Mouse (Mus musculus): ENCODE data around the gene Lrp6. TPM values are rescaled to one million over a fixed set of nuclear protein-coding genes. Genes with fewer than 3 reads are reported as not detected.

Lrp6 gene
- polyA plus RNA-seq, 1 experiment from 2014 or later = 26.4 TPM

DNA sequence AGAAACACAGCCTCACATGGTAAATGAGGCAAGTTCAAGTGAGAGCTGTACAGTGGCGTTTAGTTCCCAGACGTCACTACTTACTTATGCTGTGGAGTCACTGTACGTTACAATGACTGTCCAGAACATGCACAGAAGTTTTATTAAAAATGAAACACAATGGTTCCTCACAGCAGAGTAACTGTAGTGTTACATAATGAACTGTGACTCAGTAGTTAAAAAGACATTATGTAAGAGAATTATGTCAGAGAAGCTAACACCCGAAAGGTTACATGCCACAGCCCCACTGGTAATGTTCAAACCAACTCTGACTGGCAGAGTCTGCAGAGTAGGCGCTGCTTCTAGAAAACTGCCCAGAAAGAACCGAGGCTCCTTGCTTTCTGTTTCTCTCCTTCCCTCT, 105.6 kb downstream of the Lrp6 start:
- 85% methylated on average over 6 of the region's 6 CpGs for WGBS
- Histone ChIP-seq H3K27ac (replicated peaks in 1 of 2; ENCODE audit: control insufficient read depth in 1 of 2, insufficient read depth in 1 of 2, low read depth in 2 of 2, low read length in 2 of 2) (no peak overlapping the region), H3K9ac (ENCODE audit: low read length) (no peak overlapping the region), H3K4me2 (ENCODE audit: low read length) (no peak overlapping the region), H3K36me3 (ENCODE audit: control insufficient read depth, insufficient read depth, low read length) (peaks cover 92% of the 10 kb centered on the region), H3K4me1 (ENCODE audit: control insufficient read depth in 2 of 2, insufficient read depth in 2 of 2, low read length in 2 of 2) (no peaks in the 10 kb centered on the region), H3K27me3 (ENCODE audit: control insufficient read depth, insufficient read depth, low read length) (no peaks in the 10 kb centered on the region), H3K9me3 (ENCODE audit: control insufficient read depth, low read length) (no peaks in the 10 kb centered on the region), H3K4me3 (ENCODE audit: control insufficient read depth in 1 of 2, insufficient read depth in 1 of 2, low read depth in 1 of 2, low read length in 2 of 2) (no peak overlapping the region)
- no peak for ATAC-seq (ENCODE audit: insufficient number of reproducible peaks, insufficient read depth, low FRiP score, low read depth)

DNA sequence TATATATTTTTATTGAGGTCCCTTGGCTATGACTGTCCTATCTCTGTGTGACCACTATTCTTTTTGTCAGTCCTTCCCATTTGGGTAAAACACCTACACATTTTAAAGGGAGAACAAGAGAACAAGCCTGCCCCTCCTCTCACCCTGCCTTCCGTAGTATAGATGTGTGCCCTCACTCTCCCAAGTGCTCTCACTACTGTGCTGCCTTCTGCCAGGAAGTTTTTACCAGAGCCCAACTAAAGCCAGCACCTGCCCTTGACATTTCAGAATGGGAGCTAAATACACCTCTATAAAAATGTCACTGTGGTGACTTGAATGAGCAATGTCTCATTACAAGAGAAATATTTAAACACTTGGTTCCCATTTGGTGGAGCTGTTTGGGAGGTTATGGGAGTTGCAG, 108.4 kb downstream of the Lrp6 start:
- Histone ChIP-seq H3K27ac (replicated peaks in 1 of 2; ENCODE audit: control insufficient read depth in 1 of 2, insufficient read depth in 1 of 2, low read depth in 2 of 2, low read length in 2 of 2) (no peak overlapping the region), H3K9ac (ENCODE audit: low read length) (no peak overlapping the region)
- WGBS = 97% methylated on average over 1 of the region's 1 CpGs

GRCm38 (mm10) chr6:134454093-134454492, 112.7 kb downstream of the Lrp6 start:
- peaks cover 96% of the 10 kb centered on the region for H3K36me3 ChIP-seq (ENCODE audit: control insufficient read depth, insufficient read depth, low read length)
- H3K27me3 ChIP-seq (ENCODE audit: control insufficient read depth, insufficient read depth, low read length) = no peaks in the 10 kb centered on the region
- no peaks in the 10 kb centered on the region; a peak in 1 of 4 replicates for H3K4me1 ChIP-seq (ENCODE audit: control insufficient read depth in 2 of 2, insufficient read depth in 2 of 2, low read length in 2 of 2)
- no peak overlapping the region for H3K27ac ChIP-seq (replicated peaks in 1 of 2; ENCODE audit: control insufficient read depth in 1 of 2, insufficient read depth in 1 of 2, low read depth in 2 of 2, low read length in 2 of 2)
- H3K9me3 ChIP-seq (ENCODE audit: control insufficient read depth, low read length) = no peaks in the 10 kb centered on the region
- no peak overlapping the region for H3K4me2 ChIP-seq (ENCODE audit: low read length)
- no peak overlapping the region for H3K4me3 ChIP-seq (ENCODE audit: control insufficient read depth in 1 of 2, insufficient read depth in 1 of 2, low read depth in 1 of 2, low read length in 2 of 2)
- H3K9ac ChIP-seq (ENCODE audit: low read length) = no peak overlapping the region
- 97% methylated on average over 1 of the region's 1 CpGs for WGBS
- no peak for ATAC-seq (ENCODE audit: insufficient number of reproducible peaks, insufficient read depth, low FRiP score, low read depth)

More for the DNA sequence above, 108.4 kb downstream of the Lrp6 start:
- no peaks in the 10 kb centered on the region for H3K9me3 ChIP-seq (ENCODE audit: control insufficient read depth, low read length)
- peaks cover 93% of the 10 kb centered on the region for H3K36me3 ChIP-seq (ENCODE audit: control insufficient read depth, insufficient read depth, low read length)
- H3K4me2 ChIP-seq (ENCODE audit: low read length) = no peak overlapping the region
- no peaks in the 10 kb centered on the region for H3K27me3 ChIP-seq (ENCODE audit: control insufficient read depth, insufficient read depth, low read length)
- H3K4me3 ChIP-seq (ENCODE audit: control insufficient read depth in 1 of 2, insufficient read depth in 1 of 2, low read depth in 1 of 2, low read length in 2 of 2) = no peak overlapping the region
- H3K4me1 ChIP-seq (ENCODE audit: control insufficient read depth in 2 of 2, insufficient read depth in 2 of 2, low read length in 2 of 2) = no peaks in the 10 kb centered on the region
- ATAC-seq (ENCODE audit: insufficient number of reproducible peaks, insufficient read depth, low FRiP score, low read depth) = no peak

DNA sequence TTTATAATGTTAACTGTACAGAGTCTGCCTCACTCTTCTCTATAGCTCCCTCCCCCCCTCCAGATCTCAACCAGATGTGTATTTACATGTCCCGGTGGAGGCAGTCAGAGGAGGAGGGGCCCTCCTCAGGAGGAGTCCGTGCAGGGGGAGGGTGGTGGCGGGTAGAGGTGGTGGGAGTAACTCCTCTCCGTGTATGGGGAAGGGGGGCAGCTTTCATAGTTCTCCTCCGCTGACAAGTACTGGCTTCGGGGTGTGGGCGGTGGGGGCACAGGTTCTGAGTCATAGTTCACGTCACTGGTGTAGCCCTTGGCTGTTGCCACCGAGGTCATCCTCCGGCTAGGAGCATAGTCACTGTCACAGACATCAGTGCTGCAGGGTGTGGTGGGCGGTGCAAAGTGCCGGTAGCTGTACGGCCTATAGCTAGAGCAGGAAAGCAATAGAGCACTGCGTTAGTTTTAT, 116.1 kb downstream of the Lrp6 start:
- no peak for ATAC-seq (ENCODE audit: insufficient number of reproducible peaks, insufficient read depth, low FRiP score, low read depth)
- Histone ChIP-seq H3K4me1 (ENCODE audit: control insufficient read depth in 2 of 2, insufficient read depth in 2 of 2, low read length in 2 of 2) (no peaks in the 10 kb centered on the region; a peak in 1 of 4 replicates), H3K4me2 (ENCODE audit: low read length) (no peak overlapping the region), H3K27ac (replicated peaks in 1 of 2; ENCODE audit: control insufficient read depth in 1 of 2, insufficient read depth in 1 of 2, low read depth in 2 of 2, low read length in 2 of 2) (no peak overlapping the region), H3K27me3 (ENCODE audit: control insufficient read depth, insufficient read depth, low read length) (no peaks in the 10 kb centered on the region), H3K9me3 (ENCODE audit: control insufficient read depth, low read length) (no peaks in the 10 kb centered on the region), H3K36me3 (ENCODE audit: control insufficient read depth, insufficient read depth, low read length) (peaks cover 82% of the 10 kb centered on the region), H3K4me3 (ENCODE audit: control insufficient read depth in 1 of 2, insufficient read depth in 1 of 2, low read depth in 1 of 2, low read length in 2 of 2) (no peak overlapping the region), H3K9ac (ENCODE audit: low read length) (no peak overlapping the region)
- WGBS = 55% methylated on average over 14 of the region's 14 CpGs

GRCm38 (mm10) chr6:134449958-134450357, 116.8 kb downstream of the Lrp6 start:
- Histone ChIP-seq H3K36me3 (ENCODE audit: control insufficient read depth, insufficient read depth, low read length) (peaks cover 81% of the 10 kb centered on the region), H3K27ac (replicated peaks in 1 of 2; ENCODE audit: control insufficient read depth in 1 of 2, insufficient read depth in 1 of 2, low read depth in 2 of 2, low read length in 2 of 2) (no peak overlapping the region; a peak in 1 of 4 replicates), H3K27me3 (ENCODE audit: control insufficient read depth, insufficient read depth, low read length) (no peaks in the 10 kb centered on the region), H3K4me3 (ENCODE audit: control insufficient read depth in 1 of 2, insufficient read depth in 1 of 2, low read depth in 1 of 2, low read length in 2 of 2) (no peak overlapping the region), H3K9ac (ENCODE audit: low read length) (no peak overlapping the region), H3K9me3 (ENCODE audit: control insufficient read depth, low read length) (no peaks in the 10 kb centered on the region), H3K4me2 (ENCODE audit: low read length) (no peak overlapping the region), H3K4me1 (ENCODE audit: control insufficient read depth in 2 of 2, insufficient read depth in 2 of 2, low read length in 2 of 2) (no peaks in the 10 kb centered on the region; a peak in 1 of 4 replicates)
- WGBS = 66% methylated on average over 11 of the region's 11 CpGs
- no peak for ATAC-seq (ENCODE audit: insufficient number of reproducible peaks, insufficient read depth, low FRiP score, low read depth)

- Histone ChIP-seq H3K27me3 (ENCODE audit: control insufficient read depth, insufficient read depth, low read length) (no peaks in the 10 kb centered on the region), H3K9me3 (ENCODE audit: control insufficient read depth, low read length) (no peaks in the 10 kb centered on the region), H3K27ac (replicated peaks in 1 of 2; ENCODE audit: control insufficient read depth in 1 of 2, insufficient read depth in 1 of 2, low read depth in 2 of 2, low read length in 2 of 2) (no peak overlapping the region), H3K4me3 (ENCODE audit: control insufficient read depth in 1 of 2, insufficient read depth in 1 of 2, low read depth in 1 of 2, low read length in 2 of 2) (no peak overlapping the region), H3K4me2 (ENCODE audit: low read length) (no peak overlapping the region), H3K4me1 (ENCODE audit: control insufficient read depth in 2 of 2, insufficient read depth in 2 of 2, low read length in 2 of 2) (no peaks in the 10 kb centered on the region; a peak in 1 of 4 replicates), H3K36me3 (ENCODE audit: control insufficient read depth, insufficient read depth, low read length) (peaks cover 70% of the 10 kb centered on the region), H3K9ac (ENCODE audit: low read length) (no peak overlapping the region)
- WGBS = 92% methylated on average over 12 of the region's 12 CpGs
- no peak for ATAC-seq (ENCODE audit: insufficient number of reproducible peaks, insufficient read depth, low FRiP score, low read depth)
Observed at GRCm38 (mm10) chr6:134448451-134448850, 118.3 kb downstream of the Lrp6 start.

GRCm38 (mm10) chr6:134443925-134444324, 122.8 kb downstream of the Lrp6 start:
- no peak for ATAC-seq (ENCODE audit: insufficient number of reproducible peaks, insufficient read depth, low FRiP score, low read depth)
- no peak overlapping the region for H3K9ac ChIP-seq (ENCODE audit: low read length)
- H3K36me3 ChIP-seq (ENCODE audit: control insufficient read depth, insufficient read depth, low read length) = peaks cover 28% of the 10 kb centered on the region
- 84% methylated on average over 5 of the region's 5 CpGs for WGBS
- peaks cover 0 to 11% of the 10 kb centered on the region in 2 experiments; a peak in 3 of 4 replicates for H3K4me1 ChIP-seq (ENCODE audit: control insufficient read depth in 2 of 2, insufficient read depth in 2 of 2, low read length in 2 of 2)
- no peak overlapping the region for H3K4me3 ChIP-seq (ENCODE audit: control insufficient read depth in 1 of 2, insufficient read depth in 1 of 2, low read depth in 1 of 2, low read length in 2 of 2)
- H3K4me2 ChIP-seq (ENCODE audit: low read length) = no peak overlapping the region
- H3K9me3 ChIP-seq (ENCODE audit: control insufficient read depth, low read length) = no peaks in the 10 kb centered on the region
- H3K27me3 ChIP-seq (ENCODE audit: control insufficient read depth, insufficient read depth, low read length) = no peaks in the 10 kb centered on the region
- no peak overlapping the region for H3K27ac ChIP-seq (replicated peaks in 1 of 2; ENCODE audit: control insufficient read depth in 1 of 2, insufficient read depth in 1 of 2, low read depth in 2 of 2, low read length in 2 of 2)

GRCm38 (mm10) chr6:134443198-134443904, 123.4 kb downstream of the Lrp6 start:
- no peaks in the 10 kb centered on the region for H3K27me3 ChIP-seq (ENCODE audit: control insufficient read depth, insufficient read depth, low read length)
- H3K4me1 ChIP-seq (ENCODE audit: control insufficient read depth in 2 of 2, insufficient read depth in 2 of 2, low read length in 2 of 2) = peaks cover 0 to 11% of the 10 kb centered on the region in 2 experiments; a peak in 3 of 4 replicates
- WGBS = 69% methylated on average over 9 of the region's 9 CpGs
- H3K4me3 ChIP-seq (ENCODE audit: control insufficient read depth in 1 of 2, insufficient read depth in 1 of 2, low read depth in 1 of 2, low read length in 2 of 2) = no peak overlapping the region
- no peaks in the 10 kb centered on the region for H3K9me3 ChIP-seq (ENCODE audit: control insufficient read depth, low read length)
- no peak overlapping the region for H3K4me2 ChIP-seq (ENCODE audit: low read length)
- ATAC-seq (ENCODE audit: insufficient number of reproducible peaks, insufficient read depth, low FRiP score, low read depth) = no peak
- peaks cover 23% of the 10 kb centered on the region for H3K36me3 ChIP-seq (ENCODE audit: control insufficient read depth, insufficient read depth, low read length)
- no peak overlapping the region for H3K9ac ChIP-seq (ENCODE audit: low read length)
- H3K27ac ChIP-seq (replicated peaks in 1 of 2; ENCODE audit: control insufficient read depth in 1 of 2, insufficient read depth in 1 of 2, low read depth in 2 of 2, low read length in 2 of 2) = no peak overlapping the region

All from heart, embryonic 14.5 days (tissue).